Mouse (Mus musculus): ENCODE data around the gene Ubac1.
A peak's percentile ranks its signal among the peaks of the same experiment; 100 is the strongest.

Ubac1 gene

GRCm38 (mm10) chr2:26021561-26022257, at the start of gene Ubac1:
Gene Ubac1 (minus strand): TSS chr2:26021747.
- peak; percentile 82 for DNase-seq (ENCODE audit: low read depth, low spot score)

- DNase-seq (ENCODE audit: low read depth, low spot score): no peak
Measured at GRCm38 (mm10) chr2:26068592-26068991, 47.0 kb upstream of the Ubac1 start.

GRCm38 (mm10) chr2:26068175-26068574, 46.6 kb upstream of the Ubac1 start:
- no peak for DNase-seq (ENCODE audit: low read depth, low spot score)

DNA sequence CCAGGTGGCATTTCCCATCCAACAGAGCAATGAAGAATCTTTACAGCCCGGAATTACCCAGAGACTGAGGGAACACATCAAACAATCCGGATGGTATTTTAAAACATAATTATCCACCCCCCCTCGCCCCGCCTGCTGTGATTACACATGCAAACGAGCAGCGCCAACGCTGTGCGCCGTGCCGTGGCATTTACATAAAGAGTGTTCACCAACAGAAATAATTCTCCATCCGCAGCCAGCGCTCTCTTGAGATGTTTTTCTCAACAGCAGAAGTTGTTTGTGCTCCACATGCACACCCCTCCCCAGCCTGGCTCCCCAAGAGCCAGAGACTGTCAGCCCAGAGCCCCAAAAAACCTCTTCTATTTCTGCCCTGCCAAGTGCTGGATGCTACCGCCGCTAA, 45.0 kb upstream of the Ubac1 start:
- DNase-seq (ENCODE audit: low read depth, low spot score): no peak

GRCm38 (mm10) chr2:26062742-26063427, 41.3 kb upstream of the Ubac1 start:
- no peak for DNase-seq (ENCODE audit: low read depth, low spot score)

- no peak for DNase-seq (ENCODE audit: low read depth, low spot score)
Measured at GRCm38 (mm10) chr2:26062241-26062640, 40.7 kb upstream of the Ubac1 start.

DNA sequence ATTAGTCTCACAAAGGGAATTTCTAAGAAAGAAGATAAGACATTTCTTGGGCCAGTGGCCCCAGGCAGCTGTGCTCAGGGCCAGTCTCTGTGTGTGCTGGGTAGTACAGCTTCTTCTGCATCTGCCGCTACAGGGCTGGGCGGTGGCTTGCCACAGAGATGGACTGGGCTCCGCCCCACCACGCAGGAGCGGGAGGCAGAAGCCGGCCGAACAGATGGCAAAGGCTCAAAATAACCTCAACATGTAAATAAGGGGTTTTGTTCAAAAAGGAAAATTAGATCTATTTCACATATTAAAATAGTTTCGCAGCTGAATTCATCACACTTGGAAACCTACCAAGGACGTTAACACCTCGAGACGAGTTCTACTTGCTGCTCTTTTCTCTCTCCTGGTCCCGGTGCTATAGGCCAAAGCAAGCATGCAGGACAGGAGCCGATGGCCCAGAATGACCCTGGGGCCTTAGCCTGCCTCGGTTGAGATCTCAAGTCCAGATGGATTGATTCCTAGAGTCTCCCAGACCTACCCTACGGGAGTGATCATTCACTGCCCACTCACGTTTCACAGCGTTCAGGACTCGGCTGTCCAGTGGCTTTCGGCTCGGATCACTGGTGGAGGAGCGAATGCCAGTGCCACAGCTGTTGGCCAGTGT, 39.6 kb upstream of the Ubac1 start:
- no peak for DNase-seq (ENCODE audit: low read depth, low spot score)

- DNase-seq (ENCODE audit: low read depth, low spot score): no peak
Measured at GRCm38 (mm10) chr2:26057053-26057452, 35.5 kb upstream of the Ubac1 start.

DNA sequence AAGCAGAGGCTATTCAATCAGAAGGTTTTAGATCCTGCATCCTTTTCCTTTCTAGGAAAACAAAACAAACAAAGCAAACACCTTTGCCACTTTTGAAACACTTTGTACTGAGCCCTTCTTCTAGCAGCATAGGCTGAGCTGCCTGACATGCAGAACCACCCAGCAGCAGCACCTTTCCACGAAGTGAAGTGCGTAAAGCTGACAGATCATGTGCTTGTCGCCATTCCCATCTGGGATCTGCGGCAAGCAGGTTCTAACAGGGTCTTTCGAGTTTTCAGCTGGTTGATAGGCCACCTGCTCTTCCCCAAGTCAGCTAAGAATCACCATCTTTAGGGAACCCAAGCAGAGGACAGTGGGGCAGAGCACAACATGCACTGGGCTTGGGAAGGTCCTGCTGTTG, 34.7 kb upstream of the Ubac1 start:
- DNase-seq (ENCODE audit: low read depth, low spot score): no peak

GRCm38 (mm10) chr2:26055747-26056102, 34.2 kb upstream of the Ubac1 start:
- DNase-seq (ENCODE audit: low read depth, low spot score): no peak

GRCm38 (mm10) chr2:26055046-26055746, 33.6 kb upstream of the Ubac1 start:
- DNase-seq (ENCODE audit: low read depth, low spot score): peak; percentile 77

GRCm38 (mm10) chr2:26052806-26053205, 31.3 kb upstream of the Ubac1 start:
- DNase-seq (ENCODE audit: low read depth, low spot score): no peak

- no peak for DNase-seq (ENCODE audit: low read depth, low spot score)
Measured at GRCm38 (mm10) chr2:26048816-26049215, 27.3 kb upstream of the Ubac1 start.

- DNase-seq (ENCODE audit: low read depth, low spot score): no peak
Measured at GRCm38 (mm10) chr2:26044216-26044615, 22.7 kb upstream of the Ubac1 start.

GRCm38 (mm10) chr2:26042603-26043002, 21.1 kb upstream of the Ubac1 start:
- no peak for DNase-seq (ENCODE audit: low read depth, low spot score)

- no peak for DNase-seq (ENCODE audit: low read depth, low spot score)
Measured at GRCm38 (mm10) chr2:26041163-26041810, 19.7 kb upstream of the Ubac1 start.

GRCm38 (mm10) chr2:26039951-26040350, 18.4 kb upstream of the Ubac1 start:
- peak; percentile 47 for DNase-seq (ENCODE audit: low read depth, low spot score)

- no peak for DNase-seq (ENCODE audit: low read depth, low spot score)
Measured at GRCm38 (mm10) chr2:26037386-26037785, 15.8 kb upstream of the Ubac1 start.

DNA sequence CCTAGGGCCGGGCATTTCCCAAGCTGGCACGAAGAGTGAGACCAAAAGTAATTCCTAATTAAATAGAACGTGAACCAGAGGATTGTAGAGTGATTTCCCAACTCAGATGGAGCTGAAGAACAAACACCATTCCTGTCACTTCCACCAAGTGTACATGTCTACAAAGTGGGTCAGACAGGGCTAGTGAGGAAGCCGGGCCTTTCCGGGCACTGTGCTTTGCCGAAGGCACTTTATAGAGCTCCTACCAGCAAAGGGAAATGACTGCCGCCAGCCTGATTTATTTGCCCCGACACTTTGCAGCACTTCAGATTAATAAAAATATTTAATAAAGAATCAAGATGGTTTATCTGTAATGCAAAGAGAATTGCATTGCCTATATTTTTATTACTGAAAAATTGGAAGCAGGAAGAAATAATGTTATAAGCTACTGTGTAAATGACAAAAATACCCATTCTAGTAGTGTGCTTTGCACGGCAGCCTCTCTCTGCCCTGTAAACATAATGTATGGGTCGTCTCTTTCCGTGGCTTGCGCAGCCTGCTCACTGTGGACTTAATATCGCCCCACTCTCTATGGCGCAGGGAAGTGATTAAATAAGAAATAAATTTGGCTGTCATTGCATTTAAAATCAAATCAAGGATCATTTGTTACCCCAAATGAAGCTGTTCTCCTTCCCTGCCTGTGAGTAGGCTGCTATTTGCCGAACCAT, 12.9 kb upstream of the Ubac1 start:
- no peak for DNase-seq (ENCODE audit: low read depth, low spot score)

DNA sequence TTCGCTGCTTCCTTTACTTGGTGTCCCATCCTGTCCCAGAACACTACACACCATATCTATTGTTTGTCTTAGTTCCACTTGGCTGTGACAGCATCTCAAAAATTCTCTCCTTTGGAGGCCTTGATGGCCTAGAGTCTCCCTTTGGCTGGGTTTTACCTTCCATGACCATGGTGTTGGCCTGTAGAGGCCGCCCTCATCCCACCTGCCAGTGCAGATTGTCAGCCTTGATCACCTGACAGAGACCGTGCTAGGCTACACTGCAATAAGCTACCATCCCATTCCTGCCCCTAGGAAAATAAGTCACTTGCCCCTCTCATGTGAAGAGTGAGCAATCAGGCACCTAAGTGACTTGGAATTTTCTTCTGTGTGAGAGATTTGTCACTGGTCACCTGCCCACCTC, 8.7 kb upstream of the Ubac1 start:
- no peak for DNase-seq (ENCODE audit: low read depth, low spot score)
